Mouse (Mus musculus) neural tube, postnatal 0 days (tissue): ENCODE measurements around the gene Tpk1. TPM values are rescaled to one million over a fixed set of nuclear protein-coding genes. Genes with fewer than 3 reads are reported as not detected.

Experiments used
- polyA plus RNA-seq: library from polyadenylated mRNA; unstranded; fragments of >200 nt; fragmentation: Nextera tagmentation; extraction: Ambion mirVana; gene quantifications from 2 replicates; pipeline ENCODE4 v1.2.1, GENCODE M21; 2015

Gene Tpk1
- 6.4 and 6.5 TPM in 2 replicates for polyA plus RNA-seq

DNA sequence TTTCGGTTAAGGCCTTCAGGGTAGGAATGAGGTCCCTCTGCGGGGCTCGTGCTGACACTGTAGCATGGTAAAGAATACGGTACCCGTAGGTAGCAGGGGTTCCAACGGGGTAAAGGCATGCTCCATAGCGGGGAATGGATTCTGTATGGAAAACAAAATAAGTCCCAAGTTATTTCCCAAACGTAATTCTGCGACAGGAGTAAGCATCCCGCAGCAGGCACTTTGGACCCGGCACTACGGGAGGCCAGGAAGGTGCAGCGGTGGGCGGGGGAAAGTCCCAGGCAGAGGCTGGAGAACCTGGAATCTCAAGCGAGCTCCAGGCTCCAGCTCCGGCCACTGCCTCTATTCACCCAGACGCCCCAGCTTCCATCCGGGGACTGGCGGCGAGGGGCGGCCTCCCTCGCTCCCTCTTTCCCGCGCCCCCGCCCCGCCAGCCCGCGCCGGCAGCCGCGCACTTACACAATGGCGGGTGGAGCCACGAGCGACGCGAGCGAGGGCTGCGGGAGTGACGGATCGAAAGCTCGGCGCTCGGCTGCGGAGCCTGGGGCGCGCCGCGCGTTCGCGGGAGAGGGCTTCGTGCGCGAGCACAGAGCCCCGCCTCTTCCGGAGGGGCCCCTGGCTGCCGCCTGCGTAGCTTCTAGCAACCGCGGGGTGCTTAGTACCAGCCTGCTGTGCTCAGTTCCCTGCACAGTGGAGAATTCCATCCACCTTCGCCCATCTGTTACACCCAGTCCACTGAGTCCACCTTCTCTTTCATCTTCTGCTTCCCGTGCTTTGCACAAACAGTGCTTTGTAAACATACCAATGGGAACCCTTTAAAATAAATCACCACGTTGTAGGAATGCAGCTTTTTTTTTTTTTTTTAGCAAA lies at the start of gene Tpk1:
Tpk1 (minus strand) TSS at position 602 of the 870 bp plus-strand sequence.

DNA sequence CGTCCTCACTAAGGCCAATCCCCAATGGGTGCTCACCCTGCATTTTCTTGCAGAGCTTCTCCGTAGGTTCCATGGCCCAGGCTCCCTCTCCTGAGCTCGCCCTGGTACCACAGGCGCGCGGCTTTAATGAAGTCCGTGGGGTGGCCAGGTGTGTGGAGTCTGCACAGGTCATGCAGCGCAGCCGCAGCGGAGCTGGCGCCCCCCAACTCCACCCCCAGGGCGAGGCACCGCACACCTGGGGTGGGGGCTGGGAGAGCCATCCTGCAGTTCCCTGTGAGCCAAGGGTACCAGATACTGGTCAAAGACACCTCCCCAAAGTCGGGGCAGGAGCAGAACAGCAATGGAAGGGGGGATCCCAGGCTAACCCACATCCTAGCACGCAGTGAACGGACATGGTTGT lies 356.6 kb downstream of the Tpk1 start, which contains the start of gene Nobox:
Nobox (minus strand) TSS at position 101 of the 400 bp plus-strand sequence.

